Mouse (Mus musculus): ENCODE results near the gene Nmrk1.

Gene Nmrk1

GRCm38 (mm10) chr19:18653058-18653457, 21.3 kb downstream of the Nmrk1 start:
- DNase-seq (ENCODE audit: low spot score in 2 of 2) = no peak

- no peak for DNase-seq (ENCODE audit: low spot score in 2 of 2)
These were observed 22.6 kb downstream of the Nmrk1 start for GRCm38 (mm10) chr19:18654330-18654729.

- DNase-seq (ENCODE audit: low spot score in 2 of 2) = no peak
These were observed 23.2 kb downstream of the Nmrk1 start for GRCm38 (mm10) chr19:18654984-18655383.

- no peak for DNase-seq (ENCODE audit: low spot score in 2 of 2)
These were observed 24.2 kb downstream of the Nmrk1 start for GRCm38 (mm10) chr19:18655999-18656398.

- no peak for DNase-seq (ENCODE audit: low spot score in 2 of 2)
These were observed 26.7 kb downstream of the Nmrk1 start for GRCm38 (mm10) chr19:18658473-18658872.

GRCm38 (mm10) chr19:18659349-18659748, 27.6 kb downstream of the Nmrk1 start:
- no peak for DNase-seq (ENCODE audit: low spot score in 2 of 2)

- DNase-seq (ENCODE audit: low spot score in 2 of 2) = no peak
These were observed 28.7 kb downstream of the Nmrk1 start for GRCm38 (mm10) chr19:18660466-18660865.

GRCm38 (mm10) chr19:18661683-18662082, 29.9 kb downstream of the Nmrk1 start:
- DNase-seq (ENCODE audit: low spot score in 2 of 2) = no peak

GRCm38 (mm10) chr19:18663904-18664303, 32.2 kb downstream of the Nmrk1 start:
- no peak for DNase-seq (ENCODE audit: low spot score in 2 of 2)

GRCm38 (mm10) chr19:18666966-18667365, 35.2 kb downstream of the Nmrk1 start:
- DNase-seq (ENCODE audit: low spot score in 2 of 2) = no peak

- DNase-seq (ENCODE audit: low spot score in 2 of 2) = no peak
These were observed 37.8 kb downstream of the Nmrk1 start for GRCm38 (mm10) chr19:18669551-18669950.

GRCm38 (mm10) chr19:18670608-18671007, 38.9 kb downstream of the Nmrk1 start, which contains the start of gene Carnmt1:
TSS of gene Carnmt1 (plus strand) at chr19:18670764.
- peak; percentile 98 to 99 for DNase-seq (ENCODE audit: low spot score in 2 of 2)

GRCm38 (mm10) chr19:18671056-18671741, 39.4 kb downstream of the Nmrk1 start:
- peak; percentile 32 to 41 for DNase-seq (ENCODE audit: low spot score in 2 of 2)

GRCm38 (mm10) chr19:18672498-18672897, 40.7 kb downstream of the Nmrk1 start:
- DNase-seq (ENCODE audit: low spot score in 2 of 2) = no peak

- DNase-seq (ENCODE audit: low spot score in 2 of 2) = no peak
These were observed 41.4 kb downstream of the Nmrk1 start for GRCm38 (mm10) chr19:18673116-18673515.

- no peak for DNase-seq (ENCODE audit: low spot score in 2 of 2)
These were observed 50.4 kb downstream of the Nmrk1 start for GRCm38 (mm10) chr19:18682142-18682541.

GRCm38 (mm10) chr19:18687556-18687955, 55.8 kb downstream of the Nmrk1 start:
- DNase-seq (ENCODE audit: low spot score in 2 of 2) = peak in 1 of 2 experiments; percentile 8

- DNase-seq (ENCODE audit: low spot score in 2 of 2) = no peak
These were observed 60.4 kb downstream of the Nmrk1 start for GRCm38 (mm10) chr19:18692176-18692575.

GRCm38 (mm10) chr19:18692768-18693167, 61.0 kb downstream of the Nmrk1 start:
- DNase-seq (ENCODE audit: low spot score in 2 of 2) = no peak

GRCm38 (mm10) chr19:18695116-18695515, 63.4 kb downstream of the Nmrk1 start:
- no peak for DNase-seq (ENCODE audit: low spot score in 2 of 2)

GRCm38 (mm10) chr19:18695552-18695951, 63.8 kb downstream of the Nmrk1 start:
- DNase-seq (ENCODE audit: low spot score in 2 of 2) = no peak

Data from urinary bladder, postnatal 36 days (tissue).